Mouse (Mus musculus) liver, postnatal 0 days (tissue): Measurements from ENCODE around the gene Rbm12.

ENCODE experiments used
- CTCF ChIP-seq: sonication (generic); IDR thresholded peaks from 2 replicates; pipeline ENCODE4 v1.5.1; 2016; ENCODE audit warnings: antibody characterized with exemption, low read depth
- EP300 ChIP-seq: IDR thresholded peaks from 2 replicates; pipeline ENCODE4 v1.6.1; 2016; ENCODE audit warnings: antibody characterized with exemption, low read depth, mild to moderate bottlenecking

- TF ChIP-seq CTCF (no peak), EP300 (no peak)
These were observed 22.0 kb downstream of the Rbm12 start for GRCm38 (mm10) chr2:156089799-156090198.
